Mouse (Mus musculus): Measurements from ENCODE around the gene Gm17509.

Gm17509 gene

GRCm38 (mm10) chr13:117220501-117221321 lies at the start of gene Gm17509:
TSS of gene Gm17509 (minus strand) at chr13:117221075.
- peak; percentile 27 for DNase-seq (ENCODE audit: low spot score)

- DNase-seq (ENCODE audit: low spot score): no peak
These were observed 47.1 kb upstream of the Gm17509 start for GRCm38 (mm10) chr13:117267963-117268362.

GRCm38 (mm10) chr13:117266156-117266555 lies 45.3 kb upstream of the Gm17509 start:
- no peak for DNase-seq (ENCODE audit: low spot score)

- DNase-seq (ENCODE audit: low spot score): no peak
These were observed 39.8 kb upstream of the Gm17509 start for GRCm38 (mm10) chr13:117260704-117261103.

- no peak for DNase-seq (ENCODE audit: low spot score)
These were observed 21.7 kb upstream of the Gm17509 start for GRCm38 (mm10) chr13:117242621-117243020.

- no peak for DNase-seq (ENCODE audit: low spot score)
These were observed 21.2 kb upstream of the Gm17509 start for GRCm38 (mm10) chr13:117242063-117242462.

GRCm38 (mm10) chr13:117237111-117237510 lies 16.2 kb upstream of the Gm17509 start:
- no peak for DNase-seq (ENCODE audit: low spot score)

- peak; percentile 25 for DNase-seq (ENCODE audit: low spot score)
These were observed 14.8 kb upstream of the Gm17509 start for GRCm38 (mm10) chr13:117235530-117236212.

- DNase-seq (ENCODE audit: low spot score): no peak
These were observed 13.6 kb upstream of the Gm17509 start for GRCm38 (mm10) chr13:117234486-117234885.

- DNase-seq (ENCODE audit: low spot score): no peak
These were observed 12.9 kb upstream of the Gm17509 start for GRCm38 (mm10) chr13:117233808-117234207.

- DNase-seq (ENCODE audit: low spot score): peak; percentile 29
These were observed 9.7 kb upstream of the Gm17509 start for GRCm38 (mm10) chr13:117230371-117231110.

GRCm38 (mm10) chr13:117225561-117225960 lies 4.7 kb upstream of the Gm17509 start:
- no peak for DNase-seq (ENCODE audit: low spot score)

GRCm38 (mm10) chr13:117224901-117225300 lies 4.0 kb upstream of the Gm17509 start:
- no peak for DNase-seq (ENCODE audit: low spot score)

- no peak for DNase-seq (ENCODE audit: low spot score)
These were observed 2.2 kb upstream of the Gm17509 start for GRCm38 (mm10) chr13:117223125-117223524.

GRCm38 (mm10) chr13:117219871-117220500 lies 889 bp downstream of the Gm17509 start:
- no peak for DNase-seq (ENCODE audit: low spot score)

GRCm38 (mm10) chr13:117218092-117218491 lies 2.8 kb downstream of the Gm17509 start:
- DNase-seq (ENCODE audit: low spot score): no peak

GRCm38 (mm10) chr13:117217621-117218020 lies 3.3 kb downstream of the Gm17509 start:
- DNase-seq (ENCODE audit: low spot score): no peak

- no peak for DNase-seq (ENCODE audit: low spot score)
These were observed 4.0 kb downstream of the Gm17509 start for GRCm38 (mm10) chr13:117216752-117217363.

GRCm38 (mm10) chr13:117216126-117216525 lies 4.7 kb downstream of the Gm17509 start:
- no peak for DNase-seq (ENCODE audit: low spot score)

- DNase-seq (ENCODE audit: low spot score): no peak
These were observed 5.4 kb downstream of the Gm17509 start for GRCm38 (mm10) chr13:117215481-117215880.

GRCm38 (mm10) chr13:117211386-117211875 lies 9.4 kb downstream of the Gm17509 start:
- no peak for DNase-seq (ENCODE audit: low spot score)

Measured in ovary, adult 18-20 months (tissue).